Mouse (Mus musculus): ENCODE measurements around the gene Cox6b2.

- TF ChIP-seq CTCF (IDR thresholded peaks at IDR 0.05; ENCODE audit: low read depth) (no peak), EP300 (IDR thresholded peaks at IDR 0.05; ENCODE audit: low read depth) (no peak)
These were observed 35.9 kb downstream of the Cox6b2 start for GRCm38 (mm10) chr7:4716955-4717354.

All from liver, postnatal 0 days (tissue).